Mouse (Mus musculus) embryo, embryonic 11 days (tissue): Measurements from ENCODE around the gene Smtn.

Source experiments
- DNase-seq: peaks from one replicate; pipeline ENCODE4 v3.0.0-alpha.2; 2015

Gene Smtn

GRCm38 (mm10) chr11:3540451-3541085, at the start of gene Smtn:
Gene Smtn, minus strand, starts transcription at chr11:3540612.
- no peak for DNase-seq

GRCm38 (mm10) chr11:3588036-3588672, 47.7 kb upstream of the Smtn start:
- no peak for DNase-seq

- no peak for DNase-seq
Measured at GRCm38 (mm10) chr11:3587350-3587749, 46.9 kb upstream of the Smtn start.

GRCm38 (mm10) chr11:3585983-3586618, 45.7 kb upstream of the Smtn start:
- DNase-seq = no peak

GRCm38 (mm10) chr11:3583127-3583526, 42.7 kb upstream of the Smtn start:
- no peak for DNase-seq

GRCm38 (mm10) chr11:3581908-3582307, 41.5 kb upstream of the Smtn start:
- no peak for DNase-seq

GRCm38 (mm10) chr11:3580306-3581084, 40.1 kb upstream of the Smtn start:
- no peak for DNase-seq

- no peak for DNase-seq
Measured at GRCm38 (mm10) chr11:3578050-3578725, 37.8 kb upstream of the Smtn start.

GRCm38 (mm10) chr11:3575238-3575637, 34.8 kb upstream of the Smtn start:
- DNase-seq = no peak

- peak; percentile 66 for DNase-seq
Measured at GRCm38 (mm10) chr11:3573092-3573491, 32.7 kb upstream of the Smtn start.

- DNase-seq = no peak
Measured at GRCm38 (mm10) chr11:3572181-3572580, 31.8 kb upstream of the Smtn start.

GRCm38 (mm10) chr11:3570321-3570720, 29.9 kb upstream of the Smtn start:
- DNase-seq = no peak

GRCm38 (mm10) chr11:3567896-3568295, 27.5 kb upstream of the Smtn start:
- DNase-seq = no peak

GRCm38 (mm10) chr11:3566018-3566417, 25.6 kb upstream of the Smtn start:
- DNase-seq = no peak

GRCm38 (mm10) chr11:3564451-3564850, 24.0 kb upstream of the Smtn start:
- no peak for DNase-seq

- no peak for DNase-seq
Measured at GRCm38 (mm10) chr11:3563853-3564252, 23.4 kb upstream of the Smtn start.

- no peak for DNase-seq
Measured at GRCm38 (mm10) chr11:3560202-3560601, 19.8 kb upstream of the Smtn start.

GRCm38 (mm10) chr11:3557852-3558251, 17.4 kb upstream of the Smtn start:
- DNase-seq = no peak

GRCm38 (mm10) chr11:3554976-3555375, 14.6 kb upstream of the Smtn start:
- DNase-seq = no peak

- DNase-seq = no peak
Measured at GRCm38 (mm10) chr11:3549791-3550190, 9.4 kb upstream of the Smtn start.

- no peak for DNase-seq
Measured at GRCm38 (mm10) chr11:3548564-3549295, 8.3 kb upstream of the Smtn start.

GRCm38 (mm10) chr11:3547969-3548368, 7.6 kb upstream of the Smtn start:
- DNase-seq = peak; percentile 57
